Mouse (Mus musculus): ENCODE measurements around the gene Chchd6. TPM values are rescaled to one million over a fixed set of nuclear protein-coding genes. Genes with fewer than 3 reads are reported as not detected.

Gene Chchd6
- polyA plus RNA-seq, 1 experiment = 47.9 TPM

DNA sequence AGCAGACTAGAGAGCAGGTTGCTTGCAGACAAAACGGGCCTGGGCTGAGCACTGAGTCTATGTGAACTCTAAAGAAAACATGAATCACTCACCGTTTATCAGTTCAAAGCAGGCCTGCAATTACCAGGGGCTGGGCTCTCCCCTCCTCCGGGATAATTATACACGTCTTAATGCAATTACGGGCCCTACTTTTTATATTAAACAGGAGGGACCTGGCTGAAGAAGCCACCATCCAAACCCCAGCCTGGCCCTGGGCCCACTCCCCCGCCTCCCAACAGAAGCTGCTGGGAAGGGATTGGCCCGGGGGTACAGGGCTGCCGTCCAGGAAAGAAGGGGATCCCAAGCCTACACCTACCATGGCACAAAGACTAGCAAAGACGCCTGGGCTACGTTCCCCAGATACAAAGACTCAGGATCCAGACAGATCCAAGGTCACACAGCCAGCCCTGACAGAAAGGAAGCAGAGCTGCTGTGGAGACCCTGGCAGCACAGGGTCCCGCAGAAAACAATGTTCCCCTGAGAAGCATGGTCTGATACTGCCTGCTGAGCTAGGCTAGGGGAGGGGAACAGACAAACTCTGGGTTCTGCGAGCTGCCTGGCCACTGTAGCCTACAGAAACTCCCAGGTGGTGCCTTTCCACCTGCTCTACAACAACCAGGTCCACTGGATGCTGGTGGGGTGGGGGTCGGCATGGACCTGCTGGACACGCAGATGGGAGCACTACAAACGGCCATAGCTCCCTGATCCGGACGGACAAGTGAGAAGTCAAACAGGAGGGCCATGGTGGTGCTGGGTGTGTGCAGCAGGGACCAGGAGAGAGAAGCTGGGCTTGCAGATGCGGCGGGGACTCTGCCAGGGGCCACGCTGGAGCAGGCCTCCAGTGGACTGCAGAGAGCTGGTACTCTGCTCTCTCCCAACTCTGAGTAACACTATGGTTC is 235.4 kb downstream of the Chchd6 start:
- no peaks in the 10 kb centered on the region for H3K36me3 ChIP-seq (ENCODE audit: control insufficient read depth, insufficient read depth, low read length)
- no peak for DNase-seq
- no peaks in the 10 kb centered on the region; the same call in 1 of the 2 replicates for H3K27me3 ChIP-seq (ENCODE audit: control insufficient read depth, insufficient read depth, low read length)
- 92% methylated on average over 20 of the region's 20 CpGs for WGBS
- peaks cover 19% of the 10 kb centered on the region for H3K4me1 ChIP-seq (replicated peaks; ENCODE audit: control insufficient read depth, insufficient read depth, low read length)
- no peak overlapping the region for H3K4me3 ChIP-seq (ENCODE audit: control insufficient read depth, insufficient read depth, low read length)
- TF ChIP-seq POLR2A (IDR thresholded peaks at IDR 0.05; ENCODE audit: control insufficient read depth, extremely low read depth, insufficient read depth, low read length, poor library complexity) (no peak), CTCF (IDR thresholded peaks at IDR 0.05; ENCODE audit: borderline replicate concordance, control insufficient read depth, extremely low read depth, insufficient read depth, low read length, poor library complexity) (no peak)
- H3K27ac ChIP-seq (ENCODE audit: control insufficient read depth, insufficient read depth, low read length) = no peak overlapping the region

DNA sequence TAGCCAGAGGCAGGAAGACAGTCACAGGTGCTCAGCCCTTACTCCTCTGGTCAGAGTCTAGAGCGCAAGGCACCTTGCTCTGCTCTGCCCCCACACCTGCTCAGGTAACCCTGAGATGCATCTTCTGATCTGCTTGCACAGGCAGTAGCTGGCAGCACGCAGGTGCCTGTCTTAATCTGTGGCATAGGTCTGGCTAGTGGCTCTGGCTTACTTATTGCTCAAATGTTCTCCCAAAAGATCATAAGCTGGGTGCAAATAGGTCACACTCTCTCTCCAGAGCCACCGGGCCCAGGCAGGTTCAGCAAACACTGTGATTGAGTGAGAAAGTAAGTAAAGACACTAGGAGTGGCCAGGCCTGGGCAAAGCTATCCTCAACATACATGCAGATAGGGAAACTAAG is 236.3 kb downstream of the Chchd6 start:
- TF ChIP-seq POLR2A (IDR thresholded peaks at IDR 0.05; ENCODE audit: control insufficient read depth, extremely low read depth, insufficient read depth, low read length, poor library complexity) (no peak), CTCF (IDR thresholded peaks at IDR 0.05; ENCODE audit: borderline replicate concordance, control insufficient read depth, extremely low read depth, insufficient read depth, low read length, poor library complexity) (no peak)
- Histone ChIP-seq H3K27ac (ENCODE audit: control insufficient read depth, insufficient read depth, low read length) (no peak overlapping the region), H3K4me1 (replicated peaks; ENCODE audit: control insufficient read depth, insufficient read depth, low read length) (peaks cover 19% of the 10 kb centered on the region), H3K27me3 (ENCODE audit: control insufficient read depth, insufficient read depth, low read length) (no peaks in the 10 kb centered on the region; the same call in 1 of the 2 replicates), H3K36me3 (ENCODE audit: control insufficient read depth, insufficient read depth, low read length) (no peaks in the 10 kb centered on the region), H3K4me3 (ENCODE audit: control insufficient read depth, insufficient read depth, low read length) (no peak overlapping the region)
- DNase-seq = no peak
- 94% methylated on average over 3 of the region's 3 CpGs for WGBS

DNA sequence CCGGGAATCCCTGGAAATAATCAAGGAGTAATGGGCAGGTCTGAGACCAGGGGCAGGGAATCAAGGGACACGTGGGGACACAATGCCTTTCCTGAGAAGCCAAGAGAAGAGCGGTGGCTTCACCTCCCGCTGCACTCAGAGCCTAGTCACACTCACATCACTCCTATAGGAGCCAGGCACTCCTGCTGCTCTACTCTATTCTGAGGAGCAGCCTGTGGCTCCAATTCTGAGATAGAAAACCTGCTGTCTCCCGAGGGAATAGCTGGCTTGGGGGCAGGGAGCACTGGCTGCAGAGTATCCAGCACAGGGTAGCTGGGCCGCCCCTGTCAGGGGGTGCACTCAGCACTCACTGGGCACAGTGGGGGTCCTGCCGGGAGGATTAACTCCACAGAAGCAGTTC is 239.8 kb downstream of the Chchd6 start:
- no peak for TF ChIP-seq POLR2A (IDR thresholded peaks at IDR 0.05; ENCODE audit: control insufficient read depth, extremely low read depth, insufficient read depth, low read length, poor library complexity)
- TF ChIP-seq CTCF (IDR thresholded peaks at IDR 0.05; ENCODE audit: borderline replicate concordance, control insufficient read depth, extremely low read depth, insufficient read depth, low read length, poor library complexity) = no peak
- WGBS = 86% methylated on average over 7 of the region's 7 CpGs
- DNase-seq = no peak
- Histone ChIP-seq H3K4me1 (replicated peaks; ENCODE audit: control insufficient read depth, insufficient read depth, low read length) (no peaks in the 10 kb centered on the region), H3K36me3 (ENCODE audit: control insufficient read depth, insufficient read depth, low read length) (no peaks in the 10 kb centered on the region), H3K27me3 (ENCODE audit: control insufficient read depth, insufficient read depth, low read length) (no peaks in the 10 kb centered on the region), H3K27ac (ENCODE audit: control insufficient read depth, insufficient read depth, low read length) (no peak overlapping the region), H3K4me3 (ENCODE audit: control insufficient read depth, insufficient read depth, low read length) (no peak overlapping the region)

DNA sequence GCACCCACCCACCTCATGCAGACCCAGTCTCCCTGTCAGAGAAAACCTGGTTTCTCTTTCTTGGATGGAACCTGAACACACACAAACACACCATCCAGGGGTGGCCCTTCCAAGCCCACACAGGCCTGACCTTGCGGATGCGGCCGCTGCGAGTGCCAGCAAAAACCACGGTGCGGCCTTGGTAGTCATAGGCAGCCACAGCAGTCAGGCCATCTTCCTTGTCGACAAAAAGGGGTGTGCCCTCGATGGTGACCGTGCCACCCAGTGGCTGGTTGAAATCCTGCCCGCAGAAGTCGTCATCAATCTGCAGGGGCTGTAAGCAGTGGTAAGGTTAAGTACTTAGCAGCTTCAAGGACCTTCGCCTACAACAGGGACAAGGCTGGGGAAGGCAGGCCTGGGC is 240.7 kb downstream of the Chchd6 start:
- Histone ChIP-seq H3K27me3 (ENCODE audit: control insufficient read depth, insufficient read depth, low read length) (no peaks in the 10 kb centered on the region), H3K27ac (ENCODE audit: control insufficient read depth, insufficient read depth, low read length) (no peak overlapping the region), H3K36me3 (ENCODE audit: control insufficient read depth, insufficient read depth, low read length) (no peaks in the 10 kb centered on the region), H3K4me3 (ENCODE audit: control insufficient read depth, insufficient read depth, low read length) (no peak overlapping the region), H3K4me1 (replicated peaks; ENCODE audit: control insufficient read depth, insufficient read depth, low read length) (no peaks in the 10 kb centered on the region)
- 72% methylated on average over 12 of the region's 12 CpGs for WGBS
- TF ChIP-seq CTCF (IDR thresholded peaks at IDR 0.05; ENCODE audit: borderline replicate concordance, control insufficient read depth, extremely low read depth, insufficient read depth, low read length, poor library complexity) = no peak
- TF ChIP-seq POLR2A (IDR thresholded peaks at IDR 0.05; ENCODE audit: control insufficient read depth, extremely low read depth, insufficient read depth, low read length, poor library complexity) = no peak
- DNase-seq = no peak

DNA sequence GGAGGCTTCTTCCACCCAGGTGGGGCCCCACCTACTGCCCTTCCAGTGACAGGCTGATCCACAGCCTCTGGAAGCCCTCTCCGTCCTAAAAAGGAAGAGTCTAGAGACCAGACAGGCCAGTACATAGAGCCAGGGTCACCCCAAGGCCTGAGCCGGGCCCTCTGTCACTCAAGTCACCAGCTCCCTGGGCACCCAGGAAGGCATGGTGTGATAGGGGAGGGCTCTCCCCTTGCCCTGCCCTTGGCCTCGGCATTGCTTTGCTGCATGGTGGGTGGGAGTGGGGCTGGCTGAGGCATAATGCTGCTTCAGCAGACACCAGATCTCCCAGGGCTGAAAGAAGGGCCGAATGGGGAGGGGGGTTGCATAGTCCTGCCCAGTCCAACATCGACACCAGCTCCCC is 241.4 kb downstream of the Chchd6 start:
- WGBS = 94% methylated on average over 5 of the region's 5 CpGs
- no peaks in the 10 kb centered on the region for H3K36me3 ChIP-seq (ENCODE audit: control insufficient read depth, insufficient read depth, low read length)
- H3K4me1 ChIP-seq (replicated peaks; ENCODE audit: control insufficient read depth, insufficient read depth, low read length) = no peaks in the 10 kb centered on the region
- no peaks in the 10 kb centered on the region for H3K27me3 ChIP-seq (ENCODE audit: control insufficient read depth, insufficient read depth, low read length)
- no peak for DNase-seq
- no peak overlapping the region for H3K4me3 ChIP-seq (ENCODE audit: control insufficient read depth, insufficient read depth, low read length)
- TF ChIP-seq POLR2A (IDR thresholded peaks at IDR 0.05; ENCODE audit: control insufficient read depth, extremely low read depth, insufficient read depth, low read length, poor library complexity) (no peak), CTCF (IDR thresholded peaks at IDR 0.05; ENCODE audit: borderline replicate concordance, control insufficient read depth, extremely low read depth, insufficient read depth, low read length, poor library complexity) (no peak)
- H3K27ac ChIP-seq (ENCODE audit: control insufficient read depth, insufficient read depth, low read length) = no peak overlapping the region

DNA sequence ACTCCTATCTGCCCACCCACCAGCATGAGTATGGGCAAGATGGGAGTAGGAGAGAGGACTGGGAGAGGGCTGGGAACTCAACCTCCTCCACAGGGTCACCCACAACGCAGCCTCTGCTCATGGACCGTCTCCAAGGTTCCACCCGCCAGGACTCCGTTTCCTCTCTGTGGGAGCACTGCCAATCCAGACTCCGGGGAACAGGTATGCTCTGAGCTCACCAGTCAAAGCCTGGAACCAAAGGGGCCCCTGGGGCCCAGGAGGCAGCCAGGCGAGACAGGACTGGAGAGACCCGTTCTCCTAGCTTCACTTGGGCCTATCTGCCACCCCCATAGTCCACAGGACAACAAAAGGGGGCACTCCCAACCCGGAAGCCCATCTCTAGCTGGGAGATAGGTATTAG is 242.4 kb downstream of the Chchd6 start:
- TF ChIP-seq CTCF (IDR thresholded peaks at IDR 0.05; ENCODE audit: borderline replicate concordance, control insufficient read depth, extremely low read depth, insufficient read depth, low read length, poor library complexity) (no peak), POLR2A (IDR thresholded peaks at IDR 0.05; ENCODE audit: control insufficient read depth, extremely low read depth, insufficient read depth, low read length, poor library complexity) (no peak)
- Histone ChIP-seq H3K27ac (ENCODE audit: control insufficient read depth, insufficient read depth, low read length) (no peak overlapping the region), H3K27me3 (ENCODE audit: control insufficient read depth, insufficient read depth, low read length) (no peaks in the 10 kb centered on the region), H3K4me1 (replicated peaks; ENCODE audit: control insufficient read depth, insufficient read depth, low read length) (no peaks in the 10 kb centered on the region), H3K4me3 (ENCODE audit: control insufficient read depth, insufficient read depth, low read length) (no peak overlapping the region), H3K36me3 (ENCODE audit: control insufficient read depth, insufficient read depth, low read length) (no peaks in the 10 kb centered on the region)
- WGBS = 89% methylated on average over 8 of the region's 8 CpGs
- DNase-seq = no peak
